Mouse (Mus musculus): Measurements from ENCODE around the gene Mrpl51.

Mrpl51 gene

DNA sequence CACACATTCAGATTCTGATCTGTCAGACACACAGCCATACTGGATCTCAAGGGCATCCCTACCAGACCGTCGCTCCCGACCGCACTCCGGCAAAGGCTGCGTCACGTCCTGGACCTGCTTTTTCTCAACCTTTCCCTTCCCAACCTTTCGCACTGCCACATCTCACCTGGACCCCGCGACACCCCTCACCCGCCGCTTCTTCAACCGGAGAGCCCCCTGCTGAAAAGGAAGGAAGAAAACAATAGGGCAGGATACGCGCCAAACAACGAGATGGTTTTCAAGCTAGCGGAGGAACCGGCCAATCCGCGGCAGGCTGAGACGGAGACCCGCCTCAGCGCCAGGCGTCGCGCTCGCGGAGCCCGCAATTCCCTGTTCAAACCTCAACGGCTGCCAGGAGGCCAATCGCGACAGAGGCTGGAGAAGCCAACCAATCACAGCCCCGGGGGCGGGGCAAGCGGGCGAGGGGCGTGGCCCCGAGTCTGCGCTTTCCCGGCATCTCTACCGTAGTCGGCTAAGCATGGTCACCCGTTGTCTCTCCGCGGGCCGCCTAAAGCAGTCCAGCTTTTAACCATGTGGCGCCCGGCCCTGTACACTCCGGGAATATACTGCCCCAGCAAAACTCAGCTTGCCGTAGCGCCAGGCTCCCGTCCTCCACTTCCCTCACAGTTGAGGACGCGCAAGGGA lies at the start of gene Mrpl51, which contains the start of gene Ncapd2:
TSS of gene Mrpl51 (plus strand) at position 470 of the 684 bp plus-strand sequence.
TSS of gene Ncapd2 (minus strand) at position 370 of the 684 bp plus-strand sequence.
- in situ Hi-C loops (cut with MboI, MseI): no loop called here

DNA sequence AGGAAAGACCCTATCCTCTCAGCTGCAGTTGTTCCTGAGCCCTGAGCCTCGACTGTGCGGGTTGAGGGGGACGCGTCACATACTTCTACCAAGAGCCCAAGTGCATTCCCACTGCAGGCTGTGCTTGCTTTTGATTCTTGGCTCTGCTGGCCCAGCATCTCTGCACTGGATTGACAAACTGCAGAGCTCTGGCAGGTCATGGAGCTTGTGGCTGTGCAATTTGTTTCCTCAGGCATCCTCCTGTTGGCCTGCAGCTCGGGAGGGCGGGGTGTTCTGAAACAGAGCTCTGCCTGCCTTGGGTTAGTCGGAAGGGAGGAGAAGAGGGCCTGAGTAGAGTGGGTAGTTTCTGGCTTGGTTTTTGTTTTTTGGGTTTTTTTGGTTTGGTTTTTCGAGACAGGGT lies 49.2 kb upstream of the Mrpl51 start:
- in situ Hi-C loops (cut with MboI, MseI): no loop called here

DNA sequence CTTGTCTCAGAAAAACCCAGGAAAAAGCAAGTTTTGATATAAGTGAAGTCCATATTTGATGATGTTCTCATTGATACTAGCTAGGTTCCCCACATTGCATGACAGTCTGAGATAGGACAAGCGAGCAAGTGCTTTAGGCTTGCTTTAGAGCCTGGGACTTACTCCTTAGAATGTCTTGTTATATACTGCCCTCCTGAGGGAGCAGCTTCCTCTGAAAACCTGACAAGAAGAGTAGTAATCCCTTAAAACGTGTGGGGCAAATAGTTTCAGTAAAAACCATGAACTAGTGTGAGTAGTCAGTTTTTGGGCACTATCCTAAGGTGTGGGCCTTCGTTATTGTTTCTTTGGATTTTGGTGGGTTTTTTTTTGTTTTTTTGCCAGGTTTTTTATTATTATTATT lies 48.5 kb upstream of the Mrpl51 start:
- in situ Hi-C loops (cut with MboI, MseI): no loop called here

DNA sequence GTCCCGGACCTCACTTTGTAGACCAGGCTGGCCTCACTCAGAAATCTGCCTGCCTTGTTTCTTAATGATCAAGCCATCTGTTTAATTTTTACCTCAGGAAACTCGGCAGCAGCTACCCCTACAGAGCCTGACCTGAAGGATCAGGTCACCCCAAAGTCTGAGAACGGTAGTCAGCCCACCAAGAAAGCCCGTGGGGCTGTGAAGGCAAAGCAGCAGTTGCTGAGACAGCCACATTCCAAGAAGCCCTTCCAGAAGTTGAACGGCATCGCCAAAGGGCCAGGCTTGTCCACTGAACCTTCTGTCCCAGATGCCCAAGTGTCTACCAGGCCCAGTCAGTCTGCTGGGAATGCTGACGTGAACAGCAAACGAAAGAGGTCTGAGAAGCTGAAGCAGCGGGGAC lies 47.7 kb upstream of the Mrpl51 start:
- in situ Hi-C loops (cut with MboI, MseI): no loop called here

DNA sequence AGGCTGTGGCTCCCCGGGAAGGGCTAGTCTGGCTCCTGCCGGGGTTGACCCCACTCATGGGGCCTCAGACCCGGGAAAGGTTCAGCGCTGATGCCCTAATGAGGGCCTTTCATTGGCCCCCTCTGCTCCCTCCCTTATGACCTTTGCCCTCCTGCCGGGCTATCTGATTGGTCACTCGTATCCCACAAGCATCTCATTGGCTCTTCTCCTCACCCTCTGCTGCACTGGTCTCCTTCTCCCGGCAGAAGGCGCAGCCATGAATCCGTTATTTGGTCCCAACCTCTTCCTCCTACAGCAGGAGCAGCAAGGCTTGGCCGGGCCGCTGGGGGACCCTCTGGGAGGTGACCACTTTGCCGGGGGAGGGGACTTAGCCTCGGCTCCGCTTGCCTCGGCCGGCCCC lies 46.6 kb upstream of the Mrpl51 start, which contains the start of gene Iffo1:
TSS of gene Iffo1 (plus strand) at position 241 of the 400 bp plus-strand sequence.
- in situ Hi-C loops (cut with MboI, MseI): no loop called here

DNA sequence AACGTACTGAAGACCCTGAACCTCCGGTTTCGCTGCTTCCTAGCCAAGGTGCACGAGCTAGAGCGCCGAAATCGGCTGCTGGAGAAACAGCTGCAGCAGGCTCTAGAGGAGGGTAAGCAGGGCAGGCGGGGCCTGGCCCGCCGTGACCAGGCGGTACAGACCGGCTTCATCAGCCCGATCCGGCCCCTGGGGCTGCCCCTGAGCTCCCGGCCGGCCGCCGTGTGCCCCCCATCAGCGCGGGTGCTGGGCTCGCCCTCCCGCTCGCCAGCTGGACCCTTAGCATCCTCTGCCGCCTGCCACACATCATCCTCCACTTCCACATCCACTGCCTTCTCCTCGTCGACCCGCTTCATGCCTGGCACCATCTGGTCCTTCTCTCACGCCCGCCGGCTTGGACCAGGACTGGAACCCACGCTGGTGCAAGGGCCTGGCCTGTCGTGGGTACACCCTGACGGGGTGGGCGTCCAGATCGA lies 46.1 kb upstream of the Mrpl51 start:
- in situ Hi-C loops (cut with MboI, MseI): no loop called here

DNA sequence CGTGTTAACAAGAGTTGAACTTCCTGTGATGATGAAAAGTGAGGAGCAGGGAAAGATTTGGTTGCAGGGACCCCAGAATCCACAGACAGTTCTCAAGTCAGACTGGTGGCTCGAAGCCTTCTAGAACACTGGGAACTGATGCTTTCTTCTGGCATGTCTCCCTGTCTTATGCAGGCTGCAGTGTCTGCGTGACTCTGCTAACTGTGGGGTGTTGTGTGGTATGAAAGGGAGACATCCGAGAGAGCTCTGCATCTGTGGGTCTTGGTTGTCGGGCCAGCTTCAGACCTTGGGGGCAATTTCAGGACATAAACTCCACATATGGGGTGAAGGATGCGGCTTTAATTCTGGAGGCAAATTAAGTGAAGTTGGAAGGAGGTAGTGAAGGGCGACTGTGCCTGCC lies 45.5 kb upstream of the Mrpl51 start:
- in situ Hi-C loops (cut with MboI, MseI): no loop called here

DNA sequence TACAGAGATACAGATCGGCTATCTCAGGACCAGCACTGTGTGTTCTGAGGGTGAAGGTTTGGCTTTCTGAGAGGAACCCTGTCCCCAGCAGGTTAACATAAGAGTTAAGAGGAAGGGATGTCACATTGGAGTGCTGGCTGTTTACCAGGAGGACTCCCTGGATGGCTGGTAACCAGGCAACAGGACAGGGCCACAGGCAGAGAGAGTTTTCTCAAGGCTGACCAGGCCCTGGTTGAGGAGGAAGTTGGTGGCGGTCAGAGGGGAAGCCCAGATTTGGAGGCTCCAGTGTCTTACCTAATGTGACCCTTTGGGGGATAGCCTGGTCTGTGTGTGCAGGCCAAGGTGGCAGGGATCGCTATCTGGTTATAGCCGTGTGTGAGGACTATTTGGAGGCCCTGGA lies 44.8 kb upstream of the Mrpl51 start:
- in situ Hi-C loops (cut with MboI, MseI): no loop called here

DNA sequence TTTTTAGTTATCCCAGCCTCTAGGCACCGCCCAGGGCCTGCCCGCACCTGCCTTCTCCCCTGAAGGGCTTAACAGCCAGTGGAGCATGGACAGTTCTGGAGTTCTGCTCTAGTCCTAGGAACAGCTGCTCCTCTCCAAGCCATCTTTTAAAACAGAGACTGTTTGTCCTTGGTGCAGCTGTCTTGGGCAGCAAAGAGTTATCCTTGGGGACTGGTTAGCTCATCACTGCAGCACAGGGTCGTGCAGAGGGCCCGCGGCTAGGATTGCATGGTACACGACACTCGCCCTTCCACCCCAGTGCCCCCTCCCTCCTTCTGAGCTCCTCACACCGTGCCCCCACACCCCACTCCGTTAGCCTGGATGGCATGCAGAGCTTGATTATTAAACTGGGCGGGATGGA lies 44.3 kb upstream of the Mrpl51 start:
- in situ Hi-C loops (cut with MboI, MseI): no loop called here

DNA sequence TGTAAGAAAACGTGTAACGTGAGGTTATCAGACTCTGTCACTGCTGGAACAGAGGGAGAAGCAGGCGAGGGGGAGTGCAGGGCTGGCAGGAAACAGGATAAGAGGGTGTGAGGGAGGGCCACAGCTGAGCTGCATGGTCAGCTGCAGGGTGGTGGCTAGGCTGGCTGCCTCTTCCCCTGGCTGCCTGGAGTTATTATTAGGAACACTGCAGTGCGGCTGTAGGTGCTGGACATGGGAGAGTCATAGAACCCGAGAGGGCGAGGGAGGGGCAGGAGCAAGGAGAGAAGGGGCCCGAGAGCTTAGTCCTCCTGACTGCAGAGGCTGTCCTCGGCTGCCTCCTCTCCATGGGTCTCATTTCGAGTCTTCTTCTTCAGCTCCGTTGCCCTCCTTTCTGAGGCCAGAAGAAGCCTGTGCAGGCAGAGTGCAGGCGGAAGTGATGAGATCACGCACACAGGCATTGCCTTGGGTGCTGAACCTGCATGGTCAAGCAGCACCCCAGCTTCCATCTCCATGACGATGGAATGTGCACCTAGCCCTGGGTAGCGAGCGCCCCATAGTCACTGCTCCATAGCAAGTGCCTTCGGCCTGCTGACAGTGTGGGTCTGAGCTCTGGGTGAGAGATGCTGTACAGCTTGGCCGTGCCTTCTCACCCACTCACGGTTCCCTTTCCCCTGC lies 43.2 kb upstream of the Mrpl51 start:
- in situ Hi-C loops (cut with MboI, MseI): no loop called here

DNA sequence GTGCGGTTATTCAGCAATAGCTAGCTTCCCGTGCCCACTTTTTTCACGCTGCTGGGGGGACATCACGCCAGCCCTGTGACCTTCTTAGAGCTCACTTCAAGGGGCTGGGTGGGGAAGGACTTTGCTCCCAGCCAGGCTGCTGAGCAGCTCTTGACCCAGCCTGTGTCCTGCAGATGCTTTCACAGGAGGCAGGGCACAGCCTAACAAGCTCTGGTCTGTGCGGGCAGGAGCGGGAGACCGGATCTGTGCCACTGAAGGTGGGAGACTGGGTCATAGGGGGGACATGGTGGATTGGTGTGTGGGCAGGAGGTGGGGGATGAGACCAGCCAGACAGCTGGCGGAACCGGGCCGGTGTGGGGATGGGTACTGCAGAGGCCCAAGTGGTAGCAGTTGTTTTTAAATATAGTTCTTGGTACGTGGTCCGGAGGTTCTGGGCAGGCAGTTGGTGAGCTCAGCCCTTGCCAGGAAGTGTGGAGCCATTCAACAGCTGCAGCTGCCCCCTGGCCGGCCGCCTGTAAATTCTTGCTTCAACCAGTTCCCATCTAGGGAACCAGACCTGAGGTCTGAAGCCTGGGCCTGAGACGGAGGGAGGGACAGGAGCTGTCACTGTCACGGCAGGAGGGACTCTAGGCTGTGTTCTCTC lies 42.6 kb upstream of the Mrpl51 start:
- in situ Hi-C loops (cut with MboI, MseI): no loop called here

DNA sequence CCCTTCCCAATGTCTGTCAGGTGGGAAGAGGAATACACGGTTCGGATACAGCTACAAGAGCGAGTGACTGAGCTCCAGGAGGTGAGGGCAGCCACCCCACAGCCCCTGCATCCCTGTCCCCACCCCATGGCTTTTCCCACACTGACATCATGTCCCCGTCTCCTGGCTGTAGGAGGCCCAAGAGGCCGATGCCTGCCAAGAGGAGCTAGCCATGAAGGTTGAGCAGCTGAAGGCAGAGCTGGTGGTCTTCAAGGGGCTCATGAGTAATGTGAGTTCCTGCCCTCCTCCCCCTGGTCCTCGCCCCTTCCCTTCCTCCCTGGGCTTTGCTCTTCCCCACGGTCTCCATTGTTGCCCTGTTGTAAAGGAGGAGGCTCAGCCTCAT lies 42.0 kb upstream of the Mrpl51 start:
- in situ Hi-C loops (cut with MboI, MseI): no loop called here

DNA sequence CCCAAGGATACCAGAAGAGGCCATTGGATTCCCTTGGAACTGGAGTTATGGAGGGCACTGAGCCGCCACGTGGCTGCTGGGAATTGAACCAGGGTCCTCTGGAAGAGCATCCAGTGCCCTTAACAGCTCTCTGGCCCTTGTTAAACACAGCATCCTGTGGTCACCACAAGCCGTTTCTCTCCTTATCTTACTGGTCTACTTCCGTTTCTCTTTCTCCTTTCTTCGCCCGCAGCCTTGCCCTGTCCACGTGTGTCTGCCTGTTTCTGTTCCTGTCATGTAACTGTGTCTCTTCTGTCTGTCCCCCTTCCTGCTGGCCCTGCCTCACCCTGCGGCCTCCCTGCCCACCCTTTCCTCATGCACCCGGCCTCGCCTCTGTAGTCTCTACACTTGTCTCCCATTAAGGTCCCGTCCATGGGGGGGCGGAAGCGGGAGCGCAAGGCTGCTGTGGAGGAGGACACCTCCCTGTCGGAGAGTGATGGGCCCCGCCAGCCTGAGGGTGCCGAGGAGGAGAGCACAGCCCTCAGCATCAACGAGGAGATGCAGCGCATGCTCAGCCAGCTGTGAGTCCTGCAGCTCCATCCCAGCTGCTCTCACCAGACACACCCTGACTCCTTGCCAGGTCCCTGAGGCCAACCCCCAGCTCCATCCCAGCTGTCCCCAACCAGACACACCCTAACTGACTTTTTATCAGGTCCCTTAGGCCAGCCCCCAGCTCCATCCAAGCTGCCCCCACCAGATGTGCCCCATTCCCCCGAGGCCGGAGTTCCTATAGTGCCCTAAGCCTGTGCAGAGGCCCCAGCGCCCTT lies 39.2 kb upstream of the Mrpl51 start:
- in situ Hi-C loops (cut with MboI, MseI): no loop called here

DNA sequence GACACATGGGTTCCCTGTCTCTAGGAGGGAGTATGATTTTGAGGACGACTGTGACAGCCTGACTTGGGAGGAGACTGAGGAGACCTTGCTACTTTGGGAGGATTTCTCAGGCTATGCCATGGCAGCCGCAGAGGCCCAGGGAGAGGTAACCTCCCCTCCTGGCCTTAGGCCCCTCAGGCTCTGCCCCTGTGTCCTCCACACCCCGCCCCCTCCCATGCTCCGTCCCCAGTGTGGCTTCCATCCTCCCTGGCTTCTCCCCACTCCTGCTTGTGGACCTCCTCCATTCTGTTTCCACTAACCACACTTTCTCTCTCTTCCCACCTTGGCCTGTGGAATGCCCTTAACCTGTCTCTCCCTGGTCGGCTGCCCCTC lies 38.6 kb upstream of the Mrpl51 start:
- in situ Hi-C loops (cut with MboI, MseI): no loop called here

DNA sequence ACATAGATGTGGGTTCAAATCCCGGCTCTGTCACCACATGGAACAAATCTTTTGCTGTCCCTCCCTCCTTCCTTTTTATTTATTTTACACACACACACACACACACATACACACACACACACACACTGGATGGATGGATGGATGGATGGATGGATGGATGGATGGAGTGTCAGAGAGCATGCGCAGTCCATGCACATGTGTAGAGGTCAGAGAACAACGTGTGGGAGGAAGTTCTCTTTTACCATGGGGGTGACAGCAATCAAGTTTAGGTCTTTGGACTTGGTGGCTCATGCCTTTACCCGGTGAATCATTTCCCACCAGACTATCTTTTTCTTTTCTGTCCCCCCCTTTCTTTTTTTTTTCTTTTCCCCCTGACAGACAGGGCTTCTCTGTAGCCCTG lies 37.9 kb upstream of the Mrpl51 start:
- in situ Hi-C loops (cut with MboI, MseI): no loop called here

DNA sequence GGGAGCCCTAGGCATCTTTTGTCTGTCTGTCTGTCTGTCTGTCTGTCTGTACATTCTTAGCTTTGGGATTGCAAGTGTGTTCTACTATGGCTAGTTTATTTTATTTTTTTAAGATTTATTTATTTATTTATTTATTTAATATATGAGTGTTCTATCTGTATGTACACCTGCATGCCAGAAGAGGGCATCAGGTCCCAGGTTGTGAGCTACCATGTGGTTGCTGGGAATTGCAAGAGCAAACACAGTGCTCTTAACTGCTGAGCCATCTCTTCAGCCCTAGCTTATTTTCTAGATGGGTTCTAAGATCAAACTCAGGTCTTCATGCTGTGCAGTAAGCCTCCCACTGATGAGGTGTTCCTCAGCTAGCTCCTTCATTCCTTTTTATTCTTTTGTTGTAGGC lies 37.1 kb upstream of the Mrpl51 start:
- in situ Hi-C loops (cut with MboI, MseI): no loop called here

DNA sequence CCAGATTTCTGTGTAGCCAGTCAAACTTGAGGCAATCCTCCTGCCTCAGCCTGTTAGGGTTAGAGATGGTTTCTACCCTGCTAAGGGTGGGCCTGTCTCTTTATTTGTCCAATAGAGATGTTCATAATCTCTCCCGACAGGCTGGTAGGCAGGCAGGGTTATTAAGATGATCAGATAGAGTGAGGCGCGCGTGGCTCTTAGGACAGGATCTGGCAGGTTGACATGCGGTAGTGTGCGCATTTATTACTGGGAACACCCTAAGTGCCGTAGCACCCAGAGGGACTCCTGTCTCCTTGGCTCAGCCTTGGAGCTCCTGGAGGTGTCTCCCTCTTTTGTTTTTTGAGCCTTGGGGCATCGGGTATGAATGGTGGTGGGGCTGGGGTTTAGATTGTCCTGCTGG lies 36.3 kb upstream of the Mrpl51 start:
- in situ Hi-C loops (cut with MboI, MseI): no loop called here

DNA sequence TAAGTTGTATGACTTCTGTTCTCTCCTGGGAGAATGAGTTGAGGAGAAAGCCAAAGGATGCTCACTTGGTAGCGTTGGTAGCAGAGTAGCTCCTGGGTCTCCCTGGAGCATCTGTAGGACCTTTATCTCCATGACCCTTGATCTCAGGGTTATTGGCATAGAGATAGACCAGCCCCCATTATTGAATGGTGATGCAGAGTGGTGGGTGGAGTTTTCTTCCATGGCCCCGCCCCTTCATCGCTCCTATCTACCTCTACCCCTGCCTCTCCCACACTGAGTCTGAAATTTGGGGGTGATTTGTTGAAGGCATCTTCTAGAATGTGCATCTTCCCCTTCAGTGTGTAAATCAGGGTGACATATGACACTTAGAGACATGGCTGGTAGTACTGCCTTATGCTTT lies 35.1 kb upstream of the Mrpl51 start:
- in situ Hi-C loops (cut with MboI, MseI): no loop called here

DNA sequence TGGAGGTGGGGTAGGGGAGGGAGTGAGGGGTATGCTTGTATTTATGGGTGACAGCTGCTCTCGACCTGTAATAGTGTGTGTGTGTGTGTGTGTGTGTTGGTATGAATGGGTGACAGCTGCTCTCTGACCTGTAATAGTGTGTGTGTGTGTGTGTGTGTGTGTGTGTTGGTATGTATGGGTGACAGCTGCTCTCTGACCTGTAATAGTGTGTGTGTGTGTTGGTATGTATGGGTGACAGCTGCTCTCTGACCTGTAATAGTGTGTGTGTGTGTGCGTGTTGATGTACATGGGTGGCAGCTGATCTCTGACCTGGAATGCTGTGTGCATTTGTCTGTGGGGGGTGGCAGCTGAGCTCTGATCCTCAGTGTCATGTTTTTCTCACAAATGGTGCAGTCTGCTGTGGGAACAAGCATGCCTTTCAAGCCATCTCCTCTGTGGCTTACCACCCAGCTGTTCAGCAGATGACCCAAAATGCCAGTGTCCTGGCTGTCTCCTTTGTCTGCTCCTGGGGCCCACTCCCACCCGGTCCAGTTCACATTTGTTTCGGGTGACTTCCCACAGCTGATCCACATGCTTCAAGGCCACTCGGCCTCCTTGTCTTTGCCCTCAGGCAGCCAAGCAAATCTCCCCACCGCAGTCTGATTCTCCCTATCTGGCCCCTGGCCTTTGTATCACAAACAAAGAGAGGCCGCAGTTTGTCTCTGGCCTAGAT lies 34.5 kb upstream of the Mrpl51 start:
- in situ Hi-C loops (cut with MboI, MseI): no loop called here

DNA sequence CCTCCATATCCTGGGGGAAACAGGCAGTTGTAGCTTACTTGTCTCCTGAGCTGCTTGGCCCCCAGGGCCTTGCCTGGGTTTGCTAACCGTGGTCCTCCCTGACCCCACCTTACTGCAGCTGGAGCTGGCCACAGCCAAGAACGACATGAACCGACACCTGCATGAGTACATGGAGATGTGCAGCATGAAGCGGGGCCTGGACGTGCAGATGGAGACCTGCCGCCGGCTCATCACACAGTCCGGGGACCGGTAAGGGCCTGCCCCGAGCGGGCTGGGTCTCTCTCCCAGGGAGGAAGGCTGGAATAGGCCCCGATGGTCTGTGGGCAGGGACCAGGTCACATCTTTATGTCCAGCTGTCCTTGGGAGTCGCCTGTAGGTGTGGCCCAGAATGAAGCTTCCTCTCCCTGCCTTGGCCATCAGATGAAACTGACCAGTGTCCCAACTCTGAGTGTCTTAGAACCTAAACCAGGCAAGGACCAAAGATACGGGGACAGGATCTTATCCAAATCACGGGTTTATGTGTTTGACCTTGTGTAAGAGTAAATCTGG lies 32.6 kb upstream of the Mrpl51 start:
- in situ Hi-C loops (cut with MboI, MseI): no loop called here

Measured in T-helper 2 cell (primary cell).